Mouse (Mus musculus) WW6 (cell line): Measurements from ENCODE around the gene Ppp1r3e.

Experiments used
- DNase-seq: peaks from one replicate; pipeline ENCODE4 v3.0.0-alpha.2; 2013; ENCODE audit warnings: low read depth, low spot score

Ppp1r3e gene

GRCm38 (mm10) chr14:54883154-54884021, 6.0 kb upstream of the Ppp1r3e start, which contains the start of the genes Bcl2l2 and Gm20521:
TSS of gene Bcl2l2 (plus strand) at chr14:54883377.
TSS of gene Gm20521 (plus strand) at chr14:54883441.
- no peak for DNase-seq

- no peak for DNase-seq
Observed at GRCm38 (mm10) chr14:54876539-54877047, 757 bp downstream of the Ppp1r3e start.

- DNase-seq, result no peak
Observed at GRCm38 (mm10) chr14:54875844-54876538, 1.4 kb downstream of the Ppp1r3e start.

- no peak for DNase-seq
Observed at GRCm38 (mm10) chr14:54874165-54874564, 3.2 kb downstream of the Ppp1r3e start.

- no peak for DNase-seq
Observed at GRCm38 (mm10) chr14:54870861-54871260, 6.5 kb downstream of the Ppp1r3e start, which contains the start of gene Homez. TSS of gene Homez (minus strand) at chr14:54870961.

GRCm38 (mm10) chr14:54868026-54868425, 9.3 kb downstream of the Ppp1r3e start:
- no peak for DNase-seq

GRCm38 (mm10) chr14:54866936-54867335, 10.4 kb downstream of the Ppp1r3e start:
- peak; percentile 45 for DNase-seq

GRCm38 (mm10) chr14:54866268-54866667, 11.1 kb downstream of the Ppp1r3e start:
- no peak for DNase-seq

GRCm38 (mm10) chr14:54865626-54866025, 11.7 kb downstream of the Ppp1r3e start:
- DNase-seq, result no peak

- no peak for DNase-seq
Observed at GRCm38 (mm10) chr14:54864313-54865036, 12.9 kb downstream of the Ppp1r3e start.

- DNase-seq, result no peak
Observed at GRCm38 (mm10) chr14:54863501-54864312, 13.6 kb downstream of the Ppp1r3e start.

- DNase-seq, result no peak
Observed at GRCm38 (mm10) chr14:54860511-54860910, 16.8 kb downstream of the Ppp1r3e start.

- DNase-seq, result no peak
Observed at GRCm38 (mm10) chr14:54857891-54858290, 19.5 kb downstream of the Ppp1r3e start.

GRCm38 (mm10) chr14:54856703-54857102, 20.6 kb downstream of the Ppp1r3e start:
- DNase-seq, result no peak

- DNase-seq, result no peak
Observed at GRCm38 (mm10) chr14:54855726-54856125, 21.6 kb downstream of the Ppp1r3e start.

- DNase-seq, result no peak
Observed at GRCm38 (mm10) chr14:54843461-54843860, 33.9 kb downstream of the Ppp1r3e start.

- no peak for DNase-seq
Observed at GRCm38 (mm10) chr14:54823716-54824115, 53.6 kb downstream of the Ppp1r3e start.
